Mouse (Mus musculus) Patski (cell line): ENCODE results near the gene Ldb3. TPM values are rescaled to one million over a fixed set of nuclear protein-coding genes. Genes with fewer than 3 reads are reported as not detected.

Experiments used
- ATAC-seq: fragments of 100-300 bp; one replicate; pipeline ENCODE4 v1.8.0; 2021
- CTCF ChIA-PET: fragments of 350-600 bp; sonication (Branson Sonifier 250); formaldehyde crosslinking; loops from one replicate; lab custom pipeline; 2022; ENCODE audit warnings: inconsistent platforms; lab: Charles Lee
- POLR2A ChIA-PET: fragments of 350-600 bp; sonication (Branson Sonifier 250); formaldehyde crosslinking; loops from one replicate; lab custom pipeline; 2022; ENCODE audit warnings: antibody characterized with exemption, inconsistent platforms; lab: Charles Lee
- DNase-seq: peaks from one replicate; pipeline ENCODE4 v3.0.0-alpha.2; 2011; ENCODE audit warnings: low read depth, low spot score
- H3K27me3 ChIP-seq: fragments of 371-371 bp; one replicate; pipeline ENCODE4 v1.5.1; 2021
- CTCF ChIP-seq: fragments of 100-300 bp; IDR thresholded peaks from one replicate; pipeline ENCODE4 v1.5.1; 2021
- in situ Hi-C: fragments of 300-500 bp; cut with MboI; formaldehyde crosslinking; loops from 3 replicates; pipeline ENCODE4 v1.11.1; 2018; ENCODE audit warnings: low pct_unique_long_range_greater_than_20kb, mixed read lengths
- polyA plus RNA-seq: library from polyadenylated mRNA; unstranded; gene quantifications from one replicate; pipeline ENCODE4 v1.2.3, GENCODE M21; 2021

Ldb3 gene
- polyA plus RNA-seq, 1 experiment from 2014 or later: 0.46 TPM

DNA sequence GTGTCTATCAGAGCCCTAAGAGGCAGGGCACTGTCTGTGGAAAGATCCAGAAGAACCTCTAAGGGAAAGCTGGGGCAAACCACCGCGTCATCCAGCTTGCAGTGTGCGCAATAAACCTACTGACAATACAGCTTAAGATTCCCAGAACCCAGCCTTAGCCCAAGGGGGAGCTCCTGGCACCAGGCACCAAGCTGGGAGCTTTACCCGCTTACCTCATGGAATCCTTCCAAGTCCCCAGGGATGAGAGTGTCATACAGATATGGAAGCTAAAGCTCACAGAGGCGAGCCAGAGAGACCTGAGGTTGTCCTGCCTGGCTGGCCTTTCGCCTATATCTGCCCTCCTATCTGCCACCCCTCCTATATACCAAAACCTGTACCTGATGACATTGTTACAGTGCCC is 44.9 kb downstream of the Ldb3 start:
- DNase-seq: no peak
- POLR2A ChIA-PET: no interaction called here
- no peaks in the 10 kb centered on the region for H3K27me3 ChIP-seq
- in situ Hi-C loops: no loop called here
- TF ChIP-seq CTCF: no peak
- peak; percentile 55 for ATAC-seq
- CTCF ChIA-PET: interaction anchor here (1.3 to 1.5 kb wide), 3 partner anchors 24 to 54 kb away, joined by 3 to 5 read pairs (median 4); no protein-coding TSS in a partner anchor

GRCm38 (mm10) chr14:34541896-34542295 is 46.6 kb downstream of the Ldb3 start:
- in situ Hi-C loops: no loop called here
- no peak for TF ChIP-seq CTCF
- POLR2A ChIA-PET: no interaction called here
- no peak for ATAC-seq
- H3K27me3 ChIP-seq: no peaks in the 10 kb centered on the region
- CTCF ChIA-PET: interaction anchor here (1.5 kb wide), 1 partner anchor 29 kb away, joined by 5 read pairs; no protein-coding TSS in a partner anchor
- DNase-seq: no peak

- TF ChIP-seq CTCF: no peak
- POLR2A ChIA-PET: no interaction called here
- in situ Hi-C loops: no loop called here
- ATAC-seq (no peak), DNase-seq (no peak)
- CTCF ChIA-PET: interaction anchor here (0.9 kb wide), 1 partner anchor 9 kb away, joined by 3 read pairs; no protein-coding TSS in a partner anchor
- no peaks in the 10 kb centered on the region for H3K27me3 ChIP-seq
These were observed 47.8 kb downstream of the Ldb3 start for GRCm38 (mm10) chr14:34540685-34541162.

DNA sequence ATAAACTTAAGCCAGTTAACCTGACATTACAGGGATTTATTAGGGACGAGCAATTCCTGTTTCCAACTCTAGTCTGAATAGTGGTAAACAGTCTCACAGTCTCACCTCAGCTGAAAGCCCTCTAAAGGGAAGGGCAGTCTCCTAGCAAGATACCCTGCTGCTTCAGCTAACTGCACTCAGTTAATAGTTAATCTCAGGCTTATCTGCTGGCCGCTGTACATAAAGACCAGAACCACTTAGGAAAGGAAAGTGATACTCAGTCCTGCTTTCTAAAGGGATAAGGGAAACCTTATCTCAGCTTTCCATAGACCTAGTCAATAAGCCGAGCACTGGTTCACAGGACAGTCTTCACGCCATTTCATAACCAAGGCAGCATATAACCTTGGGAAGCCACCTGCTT is 52.6 kb downstream of the Ldb3 start:
- no peaks in the 10 kb centered on the region for H3K27me3 ChIP-seq
- ChIA-PET CTCF (no interaction called here), POLR2A (interaction anchor here (1.0 kb wide), 1 partner anchor 116 kb away, joined by 4 read pairs; no protein-coding TSS in a partner anchor)
- DNase-seq (no peak), ATAC-seq (no peak)
- TF ChIP-seq CTCF: no peak
- in situ Hi-C loops: no loop called here

DNA sequence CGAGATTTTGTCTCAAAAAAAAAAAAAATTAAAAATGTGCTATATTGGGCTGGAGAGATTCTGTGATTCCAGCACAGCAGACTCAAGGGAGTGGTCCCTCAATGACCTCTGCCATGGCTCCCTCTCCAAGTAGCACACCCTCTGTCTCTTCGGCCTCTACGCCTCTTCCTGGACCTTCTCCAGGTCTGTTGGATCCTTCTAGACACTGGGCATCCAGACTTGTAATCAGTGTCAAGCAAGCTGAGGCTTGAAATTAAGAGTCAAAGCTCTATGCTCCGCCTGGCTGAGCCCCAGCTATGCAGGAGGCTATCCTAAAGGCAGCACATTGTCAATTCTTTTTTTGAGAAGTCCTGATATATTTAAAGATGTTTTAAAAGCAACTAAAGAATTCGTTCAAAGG is 54.9 kb downstream of the Ldb3 start:
- in situ Hi-C loops: no loop called here
- POLR2A ChIA-PET: interaction anchor here (0.7 kb wide), 1 partner anchor 16 kb away, joined by 3 read pairs; no protein-coding TSS in a partner anchor
- CTCF ChIA-PET: no interaction called here
- H3K27me3 ChIP-seq: no peaks in the 10 kb centered on the region
- DNase-seq: no peak
- ATAC-seq: no peak
- TF ChIP-seq CTCF: no peak

- no peaks in the 10 kb centered on the region for H3K27me3 ChIP-seq
- in situ Hi-C loops: no loop called here
- ATAC-seq: peak; percentile 62
- no peak for TF ChIP-seq CTCF
- ChIA-PET CTCF (interaction anchor here (0.9 to 1.2 kb wide), 3 partner anchors 9 to 131 kb away, joined by 3 read pairs; no protein-coding TSS in a partner anchor), POLR2A (no interaction called here)
- no peak for DNase-seq
These were observed 55.9 kb downstream of the Ldb3 start for GRCm38 (mm10) chr14:34532536-34532935.

DNA sequence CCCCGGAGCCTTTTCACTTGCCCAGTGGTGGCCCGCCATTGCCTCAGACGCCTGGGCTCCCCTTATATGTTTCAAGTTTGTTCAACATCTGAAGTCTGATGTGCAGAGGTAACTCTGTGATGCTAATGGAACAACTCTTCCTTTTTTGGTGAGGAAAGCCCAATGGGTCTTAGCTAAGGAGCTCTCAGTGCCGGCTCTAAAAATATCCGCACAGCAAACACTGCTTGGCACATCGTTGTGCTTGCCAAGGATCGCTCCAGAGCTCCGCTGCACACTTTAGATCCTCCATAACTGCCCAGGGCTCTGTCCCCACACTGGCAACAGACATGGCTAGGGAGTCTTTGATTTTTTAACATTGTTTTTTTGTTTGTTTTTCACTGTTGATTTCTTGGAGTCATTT is 59.7 kb downstream of the Ldb3 start:
- POLR2A ChIA-PET: no interaction called here
- no peak for ATAC-seq
- no peaks in the 10 kb centered on the region for H3K27me3 ChIP-seq
- in situ Hi-C loops: no loop called here
- no peak for DNase-seq
- CTCF ChIA-PET: interaction anchor here (1.9 kb wide), 1 partner anchor 18 kb away, joined by 8 read pairs; no protein-coding TSS in a partner anchor
- no peak for TF ChIP-seq CTCF

- ATAC-seq: no peak
These were observed 65.8 kb downstream of the Ldb3 start, which contains the start of gene 9230112D13Rik for GRCm38 (mm10) chr14:34522701-34523100. Gene 9230112D13Rik (minus strand): TSS chr14:34522801.

DNA sequence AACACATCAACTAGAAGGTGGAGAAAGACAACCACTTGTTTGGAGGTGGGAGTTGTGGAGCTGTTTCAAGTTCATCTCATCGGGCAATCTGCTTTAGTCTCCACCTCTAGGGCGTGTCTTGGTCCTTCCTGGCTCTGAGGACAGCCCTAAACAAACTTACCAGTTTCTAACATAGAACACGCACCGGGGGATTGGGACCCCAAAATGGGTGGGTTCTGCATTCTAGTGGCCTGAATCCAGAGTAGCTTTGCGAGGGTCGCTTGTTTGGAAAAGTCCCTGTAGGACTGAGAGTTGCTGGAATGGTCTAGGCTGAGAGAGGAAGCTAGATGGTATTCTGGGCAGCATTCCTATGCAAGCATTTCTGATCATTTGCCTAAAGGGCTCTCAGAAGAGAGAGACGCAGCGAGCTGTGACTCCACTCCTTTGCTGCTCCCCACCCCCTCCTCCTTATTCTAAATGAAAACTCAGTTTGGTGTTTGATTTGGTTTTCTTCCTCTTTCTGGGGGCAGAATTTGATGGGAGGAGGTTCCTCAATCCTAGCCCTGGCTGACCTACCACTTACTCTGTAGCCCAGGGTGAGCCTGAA is 70.4 kb downstream of the Ldb3 start:
- TF ChIP-seq CTCF: no peak
- in situ Hi-C loops: no loop called here
- DNase-seq: no peak
- ATAC-seq: peak; percentile 31
- POLR2A ChIA-PET: interaction anchor here (0.6 to 0.9 kb wide), 2 partner anchors 15 to 48 kb away, joined by 3 to 4 read pairs; no protein-coding TSS in a partner anchor
- no peaks in the 10 kb centered on the region for H3K27me3 ChIP-seq
- CTCF ChIA-PET: interaction anchor here (0.9 to 1.0 kb wide), 2 partner anchors 12 to 14 kb away, joined by 3 read pairs; no protein-coding TSS in a partner anchor

More at GRCm38 (mm10) chr14:34522701-34523100, 65.8 kb downstream of the Ldb3 start, which contains the start of gene 9230112D13Rik:
- CTCF ChIA-PET: no interaction called here
- in situ Hi-C loops: no loop called here
- DNase-seq: no peak
- no peaks in the 10 kb centered on the region for H3K27me3 ChIP-seq
- POLR2A ChIA-PET: no interaction called here
- TF ChIP-seq CTCF: no peak

- POLR2A ChIA-PET: interaction anchor here (0.9 kb wide), 1 partner anchor 16 kb away, joined by 3 read pairs; no protein-coding TSS in a partner anchor
- in situ Hi-C loops: no loop called here
These were observed 71.4 kb downstream of the Ldb3 start for GRCm38 (mm10) chr14:34516960-34517577.

More at GRCm38 (mm10) chr14:34516960-34517577, 71.4 kb downstream of the Ldb3 start:
- no peak for TF ChIP-seq CTCF
- no peak for ATAC-seq
- no peak for DNase-seq
- CTCF ChIA-PET: interaction anchor here (0.9 to 1.0 kb wide), 2 partner anchors 13 to 15 kb away, joined by 3 read pairs; no protein-coding TSS in a partner anchor
- no peaks in the 10 kb centered on the region for H3K27me3 ChIP-seq
